Mouse (Mus musculus): Measurements from ENCODE around the gene Cyld. TPM values are rescaled to one million over a fixed set of nuclear protein-coding genes. Genes with fewer than 3 reads are reported as not detected.
A peak's percentile ranks its signal among the peaks of the same experiment; 100 is the strongest.
"Not testable (repeated sequence)": the region's sequence is repeated elsewhere in the genome, so short reads cannot be mapped to it uniquely, and the experiment has no call there.

Gene Cyld
- total RNA-seq, 4 experiments from 2014 or later: 26.3 to 31.2 (median 30.0) TPM

DNA sequence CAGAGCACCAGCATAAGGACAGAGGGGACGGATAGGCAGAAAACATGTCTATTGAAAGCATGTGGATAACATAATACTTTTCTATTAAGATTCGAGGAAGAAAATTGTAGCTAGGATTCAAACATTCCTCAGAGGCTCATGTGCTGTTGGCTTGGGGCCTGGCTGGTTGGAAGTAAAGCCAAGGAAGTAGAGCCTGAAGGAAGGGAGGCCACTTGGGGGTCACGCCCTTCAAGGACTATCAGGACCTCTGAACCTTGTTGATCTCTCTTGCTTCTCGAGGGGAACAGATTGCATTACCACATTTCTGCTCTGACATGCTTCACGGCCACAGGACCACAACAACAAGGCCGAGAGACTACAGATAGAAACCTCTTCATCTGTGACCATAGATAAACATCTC lies 7.7 kb upstream of the Cyld start:
- DNase-seq (ENCODE audit: low spot score): no peak

DNA sequence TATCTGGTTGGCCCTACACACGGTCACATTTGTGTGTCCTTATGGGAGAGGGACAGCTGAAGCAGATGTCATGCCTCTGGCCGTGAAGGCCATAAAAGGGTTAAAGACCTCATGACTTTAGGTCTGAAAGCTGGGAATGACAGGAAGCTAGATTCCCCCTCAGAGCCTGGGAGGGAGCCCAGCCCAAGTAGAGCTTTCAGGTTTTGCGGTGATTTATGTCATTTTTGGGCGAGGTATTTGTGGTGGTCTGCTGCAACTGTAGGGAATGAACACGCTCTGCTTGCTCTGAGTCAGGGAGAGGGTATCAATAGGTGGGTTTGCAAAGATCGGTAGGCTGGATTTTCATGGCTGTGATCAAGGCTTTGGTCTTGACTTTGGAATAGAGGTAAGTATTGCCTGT lies 6.9 kb upstream of the Cyld start:
- no peak for DNase-seq (ENCODE audit: low spot score)

DNA sequence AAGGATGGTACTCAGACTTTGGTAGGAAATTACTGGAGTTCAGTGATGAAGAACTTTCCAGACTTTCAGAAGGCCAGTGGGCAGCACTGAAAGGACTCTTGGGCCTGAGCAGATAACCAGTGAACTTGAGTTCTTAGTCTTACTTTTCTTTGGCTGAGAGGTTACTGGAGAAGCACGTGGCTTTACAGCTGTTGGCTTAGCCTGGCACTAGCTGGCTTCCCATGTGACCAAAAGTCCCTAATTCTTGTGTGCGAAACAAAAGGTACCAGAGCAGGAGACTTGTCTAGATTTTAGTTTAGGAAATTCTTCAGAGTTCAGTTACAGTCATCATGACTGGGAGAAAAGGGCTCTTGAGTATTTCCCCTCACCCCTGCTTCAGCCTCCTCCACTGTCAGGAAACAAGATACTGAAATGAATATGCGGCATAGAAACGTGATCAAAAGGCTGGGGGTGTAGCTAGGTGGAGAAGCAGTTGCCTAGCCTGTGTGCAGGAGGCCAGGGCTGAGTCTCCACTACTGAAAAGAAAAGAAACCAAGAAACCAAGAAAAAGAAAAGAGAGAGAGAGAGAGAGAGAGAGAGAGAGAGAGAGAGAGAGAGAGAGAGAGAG lies 5.4 kb upstream of the Cyld start:
- DNase-seq (ENCODE audit: low spot score): no peak

DNA sequence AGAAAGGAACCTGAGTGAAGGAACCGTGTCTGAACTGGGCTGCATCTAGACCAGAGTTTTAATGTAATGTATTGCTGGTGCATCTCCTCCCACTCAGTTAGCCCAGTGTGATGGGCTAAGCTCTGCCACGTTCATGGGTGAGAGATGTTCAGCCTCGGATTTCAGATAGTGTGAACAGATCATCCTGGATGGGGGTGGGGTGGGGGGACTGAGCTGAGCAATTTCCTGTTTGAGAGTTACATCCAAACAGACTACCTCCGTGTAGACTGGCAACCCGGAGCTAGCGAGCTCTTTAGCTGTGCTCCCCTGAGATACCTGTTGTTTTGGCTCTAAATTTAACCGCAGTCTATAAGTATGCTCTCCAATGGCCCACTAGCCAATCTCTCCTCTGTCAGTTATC lies 4.9 kb upstream of the Cyld start:
- no peak for DNase-seq (ENCODE audit: low spot score)

DNA sequence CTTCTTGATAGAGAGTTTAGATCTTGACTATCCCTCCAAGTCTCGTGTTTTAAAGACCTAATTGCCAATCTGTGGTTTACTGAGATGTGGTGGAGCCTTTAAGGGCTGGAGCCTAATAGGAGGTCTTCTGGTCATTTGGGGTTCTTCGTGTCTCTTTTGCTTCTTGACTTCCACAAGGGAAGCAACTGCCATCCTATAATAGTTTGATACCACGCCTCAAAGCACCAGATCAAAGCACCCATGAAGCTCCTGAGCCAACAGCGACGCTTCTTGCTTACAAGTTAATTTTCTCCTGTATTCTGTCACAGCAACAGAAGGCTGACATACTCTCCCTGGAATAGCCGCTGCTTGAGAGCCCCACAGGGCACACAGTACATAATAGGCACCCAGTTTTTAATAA lies 4.0 kb upstream of the Cyld start:
- DNase-seq (ENCODE audit: low spot score): no peak

DNA sequence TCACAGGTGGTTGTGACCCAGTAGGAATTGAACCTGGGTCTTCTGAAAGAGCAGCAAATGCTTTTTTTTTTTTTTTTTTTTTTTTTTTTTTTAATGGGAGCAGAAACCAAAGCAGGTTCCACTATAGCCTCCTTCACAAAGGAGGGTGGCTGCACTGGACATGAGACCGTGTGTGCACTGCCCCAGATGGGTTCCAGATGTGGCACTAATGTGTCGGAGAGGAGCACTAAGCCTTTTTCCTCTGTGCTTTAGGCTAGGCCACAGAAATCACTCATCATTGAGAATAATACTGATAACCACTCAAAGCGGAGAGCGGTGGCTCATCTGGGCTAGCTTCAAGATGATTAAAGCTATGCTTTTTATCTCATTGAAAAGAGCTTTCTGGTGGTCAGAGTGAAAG lies 3.5 kb upstream of the Cyld start:
- DNase-seq (ENCODE audit: low spot score): no peak

DNA sequence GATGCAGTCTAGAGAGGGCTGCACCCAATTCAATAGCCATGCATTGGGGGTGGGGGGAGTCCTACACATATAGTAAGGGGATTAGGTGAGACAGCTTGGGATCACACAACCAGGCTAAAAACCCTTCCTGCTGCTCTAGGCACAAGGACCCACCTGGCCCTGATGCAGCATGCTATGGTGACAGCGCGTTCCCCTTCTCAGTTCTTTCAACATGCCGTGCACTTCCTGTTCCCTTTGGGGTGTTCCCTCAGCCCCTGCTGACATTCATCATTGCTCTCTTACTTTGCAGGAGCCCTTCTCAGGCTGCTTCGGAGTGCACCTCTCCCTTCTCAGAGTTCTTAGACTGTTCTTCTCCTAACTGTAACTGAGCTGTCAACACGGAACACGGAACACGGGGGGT lies 2.5 kb upstream of the Cyld start:
- no peak for DNase-seq (ENCODE audit: low spot score)

DNA sequence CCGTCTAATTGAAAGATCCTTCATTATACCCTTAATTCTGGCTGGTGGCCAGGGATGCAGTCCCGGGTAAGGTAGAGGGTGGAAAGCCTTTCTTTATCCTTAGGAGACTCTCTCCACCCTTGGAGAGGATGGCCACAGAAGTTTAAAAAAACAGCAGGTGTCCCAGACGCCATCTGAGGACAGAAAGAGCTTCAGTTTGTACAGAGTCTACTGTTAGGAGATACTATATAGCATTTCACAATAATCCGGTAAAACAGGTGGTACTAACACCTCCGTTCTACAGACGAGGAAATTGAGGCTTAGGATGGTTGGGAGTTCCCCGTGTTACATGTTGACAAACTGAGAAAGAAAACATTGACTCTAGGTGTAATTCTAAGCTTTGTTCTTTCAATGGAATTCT lies 600 bp upstream of the Cyld start:
- no peak for DNase-seq (ENCODE audit: low spot score)

DNA sequence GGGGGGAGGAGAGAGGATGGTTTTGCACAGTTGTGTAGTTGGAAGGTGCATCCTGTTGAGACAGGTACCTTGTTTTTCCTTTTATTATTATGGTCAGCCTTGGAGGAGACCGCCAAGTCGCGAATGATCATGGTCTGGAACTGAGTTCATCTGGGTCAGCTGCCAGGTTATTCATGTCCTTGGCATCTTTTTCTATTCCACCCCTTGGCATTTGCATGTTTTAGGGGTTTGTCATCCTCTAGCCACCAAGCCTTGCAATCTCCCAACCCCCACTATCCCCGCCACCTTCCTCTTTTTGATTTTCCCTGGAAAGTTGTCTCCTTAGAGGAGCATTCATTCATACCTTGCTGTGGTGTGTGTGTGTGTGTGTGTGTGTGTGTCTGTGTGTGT lies 809 bp downstream of the Cyld start:
- peak; percentile 48 for DNase-seq (ENCODE audit: low spot score)

DNA sequence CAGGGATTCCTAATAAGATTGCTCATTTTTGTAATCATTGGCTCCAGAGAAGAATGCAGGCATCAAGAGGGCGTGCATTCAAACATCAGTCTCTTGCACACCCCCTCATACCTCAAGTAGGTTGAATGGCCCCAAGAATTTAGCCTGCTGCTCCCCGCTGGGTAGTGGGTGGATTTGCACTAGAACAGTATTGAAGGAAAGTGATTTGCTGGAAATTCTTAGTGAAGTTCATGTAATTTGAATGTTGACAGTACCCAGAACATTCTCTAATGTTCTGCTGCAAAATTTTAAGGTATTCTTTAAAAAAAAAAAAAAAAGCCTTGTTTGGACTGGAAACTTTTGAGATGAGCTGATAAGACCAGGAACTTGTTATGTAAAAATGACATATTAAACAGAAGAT lies 1.2 kb downstream of the Cyld start:
- no peak for DNase-seq (ENCODE audit: low spot score)

DNA sequence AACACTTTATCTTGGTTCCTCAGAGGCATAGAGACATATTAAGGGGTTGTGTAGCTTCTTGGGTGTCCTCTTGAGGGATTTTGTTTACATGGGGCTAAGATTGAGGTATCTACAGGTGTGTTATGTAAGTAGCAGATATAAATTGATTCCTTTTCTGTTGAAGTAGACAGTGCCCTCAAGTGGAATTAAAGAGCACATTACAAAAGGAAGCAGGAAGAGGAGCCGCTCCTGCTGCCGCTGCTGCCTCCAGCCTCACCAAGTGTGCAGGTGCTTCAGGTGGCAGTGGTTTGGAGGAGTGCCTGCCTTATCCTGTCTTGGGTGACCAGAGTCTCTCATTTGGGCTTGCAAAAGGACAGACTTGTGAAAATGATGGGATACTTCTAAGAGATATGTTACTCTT lies 4.8 kb downstream of the Cyld start:
- no peak for DNase-seq (ENCODE audit: low spot score)

DNA sequence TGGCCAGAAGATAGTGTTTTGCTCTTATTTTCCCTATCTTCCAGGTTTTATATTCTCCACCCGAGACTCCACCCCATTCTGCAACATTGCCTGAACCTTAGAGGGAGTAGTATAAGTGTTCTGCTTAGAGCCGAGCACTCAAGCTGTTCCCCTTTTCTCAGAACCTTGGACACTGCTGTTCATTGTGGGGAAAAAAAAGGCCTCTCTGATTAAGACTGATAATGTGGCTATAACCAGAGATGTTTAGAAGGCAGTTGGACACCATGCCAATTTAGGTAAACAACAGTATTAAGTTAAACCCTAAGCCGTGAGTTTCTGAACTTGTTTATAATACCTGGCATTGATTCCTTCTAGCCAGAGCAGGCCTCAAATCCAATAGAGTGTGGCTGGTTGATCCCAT lies 6.0 kb downstream of the Cyld start:
- no peak for DNase-seq (ENCODE audit: low spot score)

DNA sequence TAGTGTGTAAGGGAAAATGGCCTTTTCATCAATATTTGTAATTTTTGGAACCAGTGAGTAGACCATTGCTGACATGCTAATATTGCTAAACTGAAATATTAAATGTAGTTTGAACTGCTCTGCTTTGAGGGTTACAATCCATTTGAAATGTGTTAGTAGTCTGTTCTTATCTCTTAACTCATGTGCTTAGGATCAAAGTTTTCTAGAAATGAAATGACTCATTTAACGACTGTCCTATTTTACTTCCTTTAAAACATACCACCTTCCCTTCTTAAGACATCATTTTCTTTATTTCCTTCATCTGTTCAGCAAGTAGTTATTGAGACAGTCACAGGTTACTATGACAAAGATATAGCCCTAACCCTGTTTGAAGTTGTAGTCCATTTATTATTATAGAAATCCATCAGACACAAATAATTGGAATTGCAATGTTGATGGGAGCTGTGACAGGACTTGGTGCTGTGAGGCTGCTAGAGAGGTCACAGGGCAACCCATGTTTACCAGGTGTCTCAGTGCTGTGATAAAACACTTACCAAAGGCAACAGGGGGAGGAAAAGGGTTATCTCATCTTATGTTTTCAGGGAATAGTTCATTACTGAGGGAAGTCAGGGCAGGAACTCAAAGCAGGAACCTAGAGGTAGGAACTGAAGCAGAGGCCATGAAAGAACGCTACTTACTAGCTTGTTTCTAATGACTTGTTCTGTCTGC lies 26.6 kb downstream of the Cyld start:
- DNase-seq (ENCODE audit: low spot score): no peak

DNA sequence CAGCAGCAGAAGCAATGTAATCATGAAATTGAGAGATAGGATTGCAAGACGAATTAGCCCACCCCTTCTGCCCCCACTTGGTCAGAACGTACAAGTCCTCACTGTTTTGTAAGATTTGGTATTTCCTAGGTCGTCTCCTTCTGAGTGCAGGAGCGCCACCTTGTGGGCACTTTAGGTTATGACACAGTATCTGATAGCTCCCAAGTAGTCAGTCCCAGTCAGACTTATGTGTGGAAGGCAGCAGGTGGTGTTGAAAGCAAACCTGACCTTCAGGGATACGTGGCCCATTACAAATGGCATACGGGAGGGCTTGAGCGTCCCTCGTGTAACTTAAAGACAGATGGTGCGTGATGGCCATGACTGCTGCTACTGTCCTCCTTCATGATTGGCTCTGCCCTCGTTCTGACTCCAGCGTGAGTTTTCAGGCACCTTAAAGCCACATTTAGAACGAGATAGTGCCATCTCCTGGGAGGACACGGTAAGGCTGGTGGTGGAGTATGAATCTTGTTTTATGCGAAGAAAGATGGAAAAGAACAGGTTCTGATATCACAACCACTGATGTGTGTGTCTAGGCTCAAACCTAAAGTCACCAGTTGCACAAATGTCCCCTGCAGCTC lies 58.5 kb downstream of the Cyld start:
- peak; percentile 72 for DNase-seq (ENCODE audit: low spot score)

DNA sequence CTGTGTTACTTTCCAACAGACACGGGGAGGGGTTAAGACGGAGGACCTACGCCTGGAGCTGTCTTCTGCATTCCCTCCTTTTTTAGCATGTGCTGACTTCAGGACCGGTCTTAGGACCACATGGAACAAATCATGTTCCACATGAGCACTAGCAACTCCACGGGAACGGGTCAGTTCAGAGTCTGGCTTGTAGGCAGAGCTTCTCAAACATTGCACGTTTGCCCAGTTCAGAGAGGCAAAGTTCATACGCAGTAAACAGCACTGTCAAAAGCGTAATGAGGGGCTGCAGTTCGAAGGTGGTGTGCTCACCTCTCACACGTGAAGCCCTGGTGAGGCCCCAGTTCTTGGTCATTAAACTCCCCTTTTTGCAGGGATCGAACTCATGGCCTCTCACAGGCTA lies 65.2 kb downstream of the Cyld start:
- DNase-seq (ENCODE audit: low spot score): no peak

DNA sequence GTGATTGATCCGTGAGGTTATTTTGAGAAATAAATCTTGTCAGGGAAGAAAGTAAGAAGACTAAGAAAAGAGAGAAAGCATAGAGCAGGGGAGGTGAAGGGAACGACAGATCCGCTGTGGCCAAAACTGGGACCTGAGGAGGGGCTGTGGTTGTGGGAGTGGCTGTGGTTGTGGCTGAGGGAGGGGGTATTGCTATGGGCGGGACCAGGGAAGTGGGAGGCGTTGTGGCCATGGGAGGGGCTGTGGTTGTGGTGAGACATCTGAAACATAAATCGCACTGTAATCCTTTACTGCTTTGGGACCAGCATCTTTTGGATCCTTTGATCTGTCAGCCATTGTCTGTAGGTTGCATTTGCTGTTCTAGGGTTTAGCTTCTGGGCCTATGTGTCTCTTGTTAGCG lies 74.4 kb downstream of the Cyld start:
- DNase-seq (ENCODE audit: low spot score): no peak

DNA sequence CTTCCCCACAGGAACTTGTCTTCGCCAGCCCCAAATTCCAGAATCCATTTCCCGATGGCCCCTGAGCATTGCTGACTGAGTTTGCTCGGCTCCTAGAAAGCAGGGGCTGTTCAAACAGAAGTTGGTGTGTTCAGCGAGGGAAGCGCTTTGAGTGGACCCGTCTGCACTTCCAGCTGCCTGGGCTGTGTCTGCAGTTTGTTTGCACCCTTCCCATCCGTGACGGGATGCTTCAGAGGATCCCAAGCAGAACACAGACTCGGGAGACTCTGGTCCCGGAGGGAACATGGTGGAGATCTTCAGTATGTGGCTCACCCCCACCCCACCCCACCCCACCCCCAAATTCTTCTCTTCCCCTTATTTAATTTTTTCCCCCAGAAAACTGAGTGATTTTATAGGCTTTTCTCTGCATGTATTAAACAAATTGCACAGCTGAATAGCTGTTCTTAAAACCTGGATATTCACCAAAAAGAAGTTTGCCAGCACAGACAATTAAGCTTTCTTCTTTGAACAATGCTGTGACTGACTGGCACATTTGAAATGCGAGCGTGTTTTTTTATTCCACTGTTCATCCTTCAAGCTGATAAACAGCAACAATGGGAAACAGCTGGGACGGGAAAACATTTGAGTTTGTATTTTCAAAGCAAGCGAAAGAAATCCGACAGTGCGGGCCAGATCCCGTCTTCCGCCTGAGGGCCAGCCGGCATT lies 77.9 kb downstream of the Cyld start:
- DNase-seq (ENCODE audit: low spot score): no peak

DNA sequence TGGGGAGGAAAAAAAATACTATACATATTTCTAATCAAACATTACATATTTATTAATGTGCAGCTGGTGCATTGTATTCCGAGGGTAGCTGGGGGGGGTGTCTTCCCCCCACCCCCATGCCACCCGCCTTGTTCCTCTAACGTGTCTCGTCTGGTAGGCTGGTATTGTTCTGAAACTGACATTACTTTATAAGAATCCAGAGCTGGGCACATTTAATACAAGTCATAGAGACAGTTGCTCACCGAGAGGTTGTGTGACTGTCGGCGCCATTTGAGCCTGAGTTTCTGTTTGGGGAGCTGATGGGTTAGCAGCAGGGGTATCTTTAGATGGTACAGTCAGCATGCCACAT lies 78.4 kb downstream of the Cyld start:
- DNase-seq (ENCODE audit: low spot score): no peak

DNA sequence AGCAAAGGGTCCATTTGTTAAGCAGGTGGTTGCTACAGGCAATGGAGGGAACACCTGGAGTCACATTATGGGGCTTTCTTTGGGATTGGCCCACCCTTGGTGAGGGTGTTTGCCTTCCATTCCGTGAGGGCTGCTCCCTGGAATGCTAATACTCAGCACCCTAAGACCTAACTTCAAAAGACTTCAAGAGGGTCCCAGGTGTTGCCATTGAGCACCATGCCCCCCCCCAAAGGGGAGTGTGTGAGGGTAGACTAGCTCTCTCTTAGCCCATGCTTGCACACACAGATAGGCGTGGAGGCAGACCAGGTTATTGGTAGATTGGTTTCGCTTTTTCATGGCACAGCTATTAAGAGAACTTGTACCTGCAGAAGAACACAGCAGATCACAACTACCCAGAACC lies 83.3 kb downstream of the Cyld start:
- no peak for DNase-seq (ENCODE audit: low spot score)

DNA sequence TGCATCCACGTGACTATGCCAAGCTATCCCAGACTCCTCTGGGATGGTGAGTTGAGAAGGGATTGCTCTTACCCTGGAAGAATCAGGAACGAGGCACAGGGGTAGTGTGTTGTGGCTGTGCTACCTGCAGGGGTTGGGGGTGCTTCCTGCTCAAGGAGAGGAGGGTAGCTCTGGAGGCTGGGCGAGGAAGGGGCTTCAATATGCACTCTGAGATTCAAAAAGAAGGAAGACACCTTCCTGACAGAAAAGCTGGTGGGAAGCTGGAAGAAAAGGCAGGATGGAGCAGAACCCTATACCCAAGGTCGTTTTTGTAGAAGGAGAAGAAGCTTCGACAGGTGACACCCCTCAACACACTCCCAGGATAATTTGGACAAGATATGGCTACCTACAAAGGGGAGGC lies 84.5 kb downstream of the Cyld start:
- no peak for DNase-seq (ENCODE audit: low spot score)

DNA sequence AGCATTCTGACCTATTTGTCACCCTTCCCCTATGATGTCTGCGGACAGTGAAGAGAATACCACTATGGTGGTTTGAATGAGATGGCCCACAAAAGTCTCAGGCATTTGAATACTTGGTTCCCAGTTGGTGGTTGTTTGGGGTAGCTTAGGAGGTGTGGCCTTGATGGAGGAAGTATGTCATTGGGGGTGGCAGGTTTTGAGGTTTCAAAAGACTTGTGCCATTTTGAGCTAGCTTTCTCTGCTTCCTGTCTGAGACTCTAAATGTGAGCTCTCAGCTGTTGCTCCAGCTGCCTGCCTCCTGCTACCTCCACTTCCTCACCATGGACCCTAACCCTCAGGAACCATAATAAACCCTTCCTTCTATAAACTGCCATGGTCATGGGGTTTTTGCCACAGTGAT lies 86.9 kb downstream of the Cyld start:
- no peak for DNase-seq (ENCODE audit: low spot score)

DNA sequence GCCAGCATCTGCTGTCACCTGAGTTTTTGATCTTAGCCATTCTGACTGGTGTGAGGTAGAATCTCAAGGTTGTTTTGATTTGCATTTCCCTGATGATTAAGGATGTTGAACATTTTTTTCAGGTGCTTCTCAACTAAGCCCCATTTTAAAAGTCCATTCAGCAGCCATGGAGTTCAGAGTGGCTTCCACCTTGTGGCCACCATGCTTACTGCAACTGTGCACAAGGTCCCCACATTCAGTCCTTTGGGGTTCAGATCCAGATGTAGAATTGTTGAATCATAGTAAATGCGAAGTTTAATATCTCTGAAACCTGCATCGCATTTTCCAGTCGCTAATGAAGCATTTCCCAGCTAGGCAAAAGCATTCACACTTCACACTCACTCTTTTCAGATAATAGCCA lies 91.5 kb downstream of the Cyld start:
- DNase-seq (ENCODE audit: low spot score): not testable (repeated sequence)

Measured in heart, adult 8-10 months (tissue).